Mouse (Mus musculus): ENCODE results near the gene Slc39a13. TPM values are rescaled to one million over a fixed set of nuclear protein-coding genes. Genes with fewer than 3 reads are reported as not detected.

Slc39a13 gene
- polyA plus RNA-seq, 1 experiment from 2014 or later: 19.7 TPM

DNA sequence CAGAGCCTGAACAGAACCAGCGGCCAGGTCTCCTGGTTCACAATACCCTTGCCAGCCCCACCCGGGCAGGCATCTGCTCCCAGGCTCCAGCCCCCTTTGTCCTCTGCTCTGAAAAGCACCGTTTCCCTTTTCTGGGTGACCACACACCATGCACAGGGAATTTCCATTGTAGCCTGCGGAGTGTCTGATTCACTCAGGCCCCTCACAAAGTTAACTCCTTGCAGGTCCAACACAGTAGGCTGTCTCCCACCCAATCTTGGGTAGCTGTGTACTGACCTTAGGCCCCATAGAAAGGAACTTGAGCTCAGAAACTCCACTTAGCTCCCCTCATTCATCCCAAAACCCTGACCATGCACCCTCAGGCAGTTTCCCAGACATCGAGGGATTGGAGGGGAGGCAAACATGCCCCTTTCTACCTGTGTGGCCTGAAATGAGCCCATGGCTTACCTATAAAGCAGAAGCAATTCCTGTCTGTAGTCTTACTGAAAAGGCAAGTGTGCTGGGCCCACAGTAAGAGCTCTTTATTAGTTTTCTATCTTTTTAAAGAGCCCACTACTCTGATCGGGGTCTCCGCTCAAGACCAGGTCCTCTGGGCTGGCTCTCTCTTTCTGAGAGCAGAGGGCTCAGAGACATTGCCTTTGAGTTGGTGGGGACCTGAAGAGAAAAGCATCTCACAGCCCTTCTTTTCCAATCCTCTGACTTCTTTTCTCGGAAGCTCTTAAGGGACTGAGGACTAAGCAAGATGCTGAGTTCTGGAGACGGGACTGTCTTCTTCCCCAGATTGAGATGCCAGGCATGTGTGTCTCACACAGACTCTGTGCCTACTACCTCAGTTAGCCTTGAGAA, 16.4 kb upstream of the Slc39a13 start:
- WGBS: 49% methylated on average over 9 of the region's 9 CpGs
- Histone ChIP-seq H3K4me3 (no peak overlapping the region), H3K4me1 (no peaks in the 10 kb centered on the region), H3K9ac (no peak overlapping the region), H3K4me2 (no peak overlapping the region), H3K36me3 (ENCODE audit: poor library complexity, severe bottlenecking) (no peaks in the 10 kb centered on the region), H3K9me3 (replicated peaks) (no peaks in the 10 kb centered on the region), H3K27me3 (0 out of 2 replicates have a peak, but pooled peaks cover 2% of the 10 kb centered on the region), H3K27ac (no peak overlapping the region)
- no peak for ATAC-seq

DNA sequence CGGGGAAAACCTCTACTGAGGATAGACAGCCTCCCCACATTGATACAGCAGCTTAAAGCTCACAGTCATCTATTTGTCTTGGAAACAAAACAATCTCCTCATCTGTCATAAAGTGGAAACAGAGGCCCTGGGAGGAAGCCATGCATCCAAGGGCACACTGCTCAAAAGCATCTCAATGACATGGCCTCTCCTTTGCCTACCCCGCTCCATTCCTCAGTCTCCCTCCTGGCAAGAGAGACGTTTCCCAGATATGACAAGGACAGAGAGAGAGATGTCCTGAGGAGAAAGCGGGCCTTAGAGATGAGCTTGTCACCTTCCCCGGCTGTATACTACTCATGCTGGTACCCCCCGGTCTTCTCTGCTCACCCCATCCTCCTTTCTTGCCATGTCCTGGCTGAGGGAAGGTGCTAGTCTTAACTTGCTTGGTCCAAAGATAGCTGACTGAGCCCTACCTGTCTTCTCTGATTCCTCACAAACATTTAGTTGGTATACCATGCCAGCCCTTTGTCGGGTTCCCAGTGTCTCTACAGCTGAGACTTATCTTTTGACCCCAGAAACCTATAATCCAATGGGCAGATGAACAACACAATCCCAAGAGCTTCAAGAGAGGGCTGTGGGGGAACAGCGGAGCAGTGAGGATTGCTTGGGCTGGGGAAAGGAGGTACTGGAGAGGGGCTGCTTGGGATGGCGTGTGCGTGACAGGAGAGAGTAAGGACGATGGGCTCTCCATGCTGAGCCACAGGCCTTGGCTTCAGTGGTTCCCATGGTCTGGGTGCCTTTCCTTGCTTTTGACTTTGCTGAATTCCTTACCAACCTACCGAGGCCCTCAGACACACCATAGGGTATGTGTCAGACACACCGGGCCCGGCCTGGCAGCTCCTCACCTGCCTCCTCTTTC, 15.5 kb upstream of the Slc39a13 start:
- Histone ChIP-seq H3K4me3 (no peak overlapping the region), H3K4me1 (no peaks in the 10 kb centered on the region), H3K9me3 (replicated peaks) (no peaks in the 10 kb centered on the region), H3K36me3 (ENCODE audit: poor library complexity, severe bottlenecking) (no peaks in the 10 kb centered on the region), H3K27ac (no peak overlapping the region), H3K4me2 (no peak overlapping the region), H3K27me3 (0 out of 2 replicates have a peak, but pooled peaks cover 5% of the 10 kb centered on the region), H3K9ac (no peak overlapping the region)
- ATAC-seq: no peak
- WGBS: 86% methylated on average over 14 of the region's 14 CpGs

DNA sequence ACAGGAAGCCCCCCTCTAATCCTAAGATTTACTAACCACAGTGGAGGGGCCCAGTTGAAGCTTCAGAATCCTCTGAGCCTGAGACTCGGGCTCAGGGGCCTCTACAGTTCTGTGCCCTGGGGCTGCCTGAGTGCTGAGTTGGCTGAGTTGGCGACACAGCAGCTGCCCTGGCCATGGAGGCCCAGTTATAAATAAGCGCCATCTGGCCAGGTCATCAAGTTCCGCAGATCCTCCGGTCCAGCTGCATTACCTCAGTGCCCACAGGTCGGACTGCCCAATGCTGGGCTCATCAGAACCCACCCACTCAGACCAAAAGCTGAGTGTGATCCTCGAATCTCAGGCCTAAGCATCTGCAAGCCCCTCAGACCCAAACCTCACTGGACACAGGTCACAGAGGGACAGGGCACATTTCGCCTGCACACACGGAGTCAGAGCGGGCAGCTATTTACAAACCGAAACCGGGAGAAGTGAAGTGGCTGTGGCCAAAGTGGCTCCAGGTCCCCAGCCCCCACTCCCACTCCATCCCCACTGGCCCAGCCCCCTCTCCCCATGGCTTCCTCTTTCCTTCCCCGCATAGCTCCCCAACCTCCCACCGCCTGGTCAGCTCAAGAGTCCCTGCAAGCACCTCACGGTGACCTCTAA, 14.1 kb upstream of the Slc39a13 start:
- H3K27ac ChIP-seq: no peak overlapping the region
- H3K27me3 ChIP-seq: 0 out of 2 replicates have a peak, but pooled peaks cover 5% of the 10 kb centered on the region
- ATAC-seq: no peak
- H3K4me3 ChIP-seq: no peak overlapping the region
- H3K9me3 ChIP-seq (replicated peaks): no peaks in the 10 kb centered on the region
- 80% methylated on average over 15 of the region's 15 CpGs for WGBS
- H3K4me1 ChIP-seq: no peaks in the 10 kb centered on the region
- H3K9ac ChIP-seq: no peak overlapping the region
- no peaks in the 10 kb centered on the region for H3K36me3 ChIP-seq (ENCODE audit: poor library complexity, severe bottlenecking)
- no peak overlapping the region for H3K4me2 ChIP-seq

DNA sequence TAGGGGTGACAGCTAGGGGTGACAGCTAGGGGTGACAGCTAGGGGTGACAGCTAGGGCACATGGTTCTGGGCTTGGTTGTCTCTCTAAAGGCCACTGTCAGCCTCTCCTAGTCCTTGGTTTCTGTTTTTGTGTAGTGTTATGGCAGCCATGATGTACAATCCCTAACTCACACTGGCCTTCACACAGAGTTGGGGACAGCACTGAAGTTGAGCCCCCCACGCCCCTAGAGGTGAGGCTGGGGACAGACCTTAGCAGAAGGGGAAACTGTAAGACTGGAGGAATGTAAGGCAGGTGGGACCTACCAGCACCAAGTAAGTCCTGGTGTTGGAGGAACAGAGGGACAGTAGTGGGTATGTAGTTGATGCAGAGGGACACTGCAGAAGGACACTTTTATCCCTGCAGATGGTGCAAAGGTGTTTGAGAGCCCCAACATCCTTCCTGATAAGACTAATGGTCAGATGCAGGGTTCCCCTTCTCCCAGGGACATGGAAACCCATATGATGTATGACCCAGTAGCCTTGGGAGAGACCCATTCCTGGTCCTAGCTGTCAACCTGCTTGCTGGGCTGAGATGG, 13.2 kb upstream of the Slc39a13 start:
- Histone ChIP-seq H3K27ac (no peak overlapping the region), H3K27me3 (0 out of 2 replicates have a peak, but pooled peaks cover 5% of the 10 kb centered on the region), H3K4me1 (peaks cover 7% of the 10 kb centered on the region), H3K4me2 (no peak overlapping the region), H3K9me3 (replicated peaks) (no peaks in the 10 kb centered on the region), H3K9ac (no peak overlapping the region), H3K36me3 (ENCODE audit: poor library complexity, severe bottlenecking) (no peaks in the 10 kb centered on the region), H3K4me3 (no peak overlapping the region)
- no peak for ATAC-seq
- WGBS: 54% methylated on average over 1 of the region's 1 CpGs

DNA sequence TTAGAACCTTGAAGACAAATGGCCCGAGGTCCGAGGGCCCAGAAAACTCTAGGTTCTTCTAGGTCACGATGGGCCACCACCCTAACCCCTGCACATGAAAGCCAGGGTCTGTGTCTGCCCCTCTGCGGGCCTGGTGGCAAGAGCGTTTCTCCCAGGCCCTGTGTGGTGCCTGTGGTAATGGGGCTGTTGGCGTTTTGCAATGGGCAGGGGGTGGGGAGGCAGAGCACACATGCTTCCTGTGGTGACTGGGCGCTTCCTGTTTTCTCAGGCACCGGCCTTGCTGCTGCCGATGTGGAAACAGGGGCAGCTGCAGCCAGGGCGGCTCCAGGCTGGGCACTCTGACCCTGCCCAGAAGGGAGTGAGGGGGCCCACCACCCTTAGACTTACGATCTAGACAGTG, 12.6 kb upstream of the Slc39a13 start:
- Histone ChIP-seq H3K36me3 (ENCODE audit: poor library complexity, severe bottlenecking) (no peaks in the 10 kb centered on the region), H3K9me3 (replicated peaks) (no peaks in the 10 kb centered on the region), H3K9ac (no peak overlapping the region), H3K27ac (no peak overlapping the region), H3K4me3 (no peak overlapping the region), H3K4me1 (peaks cover 13% of the 10 kb centered on the region), H3K27me3 (0 out of 2 replicates have a peak, but pooled peaks cover 5% of the 10 kb centered on the region), H3K4me2 (no peak overlapping the region)
- ATAC-seq: no peak
- 81% methylated on average over 11 of the region's 11 CpGs for WGBS

DNA sequence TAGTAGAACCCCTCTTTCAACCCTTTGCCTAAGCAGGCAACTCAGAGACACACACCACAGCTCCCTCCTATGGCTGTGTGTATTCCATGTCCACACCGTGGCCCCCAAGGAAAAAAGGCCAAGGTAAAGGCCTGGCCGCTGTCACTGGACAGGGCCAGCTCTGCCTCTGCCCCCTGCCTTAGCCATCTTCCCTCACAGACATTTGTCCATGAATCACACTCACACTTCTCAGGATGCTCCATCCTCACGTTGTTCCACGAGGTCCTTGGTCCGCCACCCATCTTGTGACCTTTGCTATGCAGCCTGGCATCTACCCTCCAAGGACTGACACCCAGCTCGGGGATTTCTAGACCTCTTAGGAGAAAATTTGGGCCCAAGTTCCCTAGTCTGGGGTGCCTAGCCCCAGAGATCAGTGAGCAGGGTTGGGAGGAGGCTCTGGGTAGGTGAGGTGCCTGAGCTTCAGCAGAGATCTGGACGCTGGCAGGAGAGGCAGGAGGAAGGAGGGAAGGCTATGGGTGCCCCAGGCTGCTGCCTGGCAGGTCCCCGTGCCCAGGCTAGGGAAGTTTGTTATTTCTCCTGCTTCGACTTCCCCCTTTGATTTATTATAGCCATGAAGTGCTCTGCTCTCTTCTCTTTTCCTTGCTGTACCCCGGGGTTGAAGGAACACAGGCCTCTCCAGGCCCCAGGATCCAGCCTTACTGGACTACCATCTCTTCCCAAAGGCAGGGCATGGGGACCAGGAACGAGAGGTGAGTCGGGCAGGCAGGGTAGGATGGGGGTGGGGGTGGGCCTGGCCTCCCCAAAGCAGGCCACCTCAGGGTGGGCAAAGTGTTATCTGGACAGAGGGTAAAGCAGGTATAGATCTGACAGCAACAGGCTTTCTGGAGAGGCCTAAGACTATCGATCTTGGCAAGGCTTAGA, 11.8 kb upstream of the Slc39a13 start, which contains the start of gene Spi1:
Gene Spi1, plus strand, starts transcription at position 616 of the 921 bp plus-strand sequence.
- H3K9ac ChIP-seq: no peak within 1 kb of the TSS
- ATAC-seq: no peak
- no peaks in the 10 kb centered on the region for H3K36me3 ChIP-seq (ENCODE audit: poor library complexity, severe bottlenecking)
- 0 out of 2 replicates have a peak, but pooled peaks cover 5% of the 10 kb centered on the region for H3K27me3 ChIP-seq
- peaks cover 14% of the 10 kb centered on the region for H3K4me1 ChIP-seq
- no peak within 1 kb of the TSS for H3K27ac ChIP-seq
- H3K9me3 ChIP-seq (replicated peaks): no peaks in the 10 kb centered on the region
- H3K4me2 ChIP-seq: no peak within 1 kb of the TSS
- no peak within 1 kb of the TSS for H3K4me3 ChIP-seq
- WGBS: 85% methylated on average over 12 of the region's 13 CpGs

DNA sequence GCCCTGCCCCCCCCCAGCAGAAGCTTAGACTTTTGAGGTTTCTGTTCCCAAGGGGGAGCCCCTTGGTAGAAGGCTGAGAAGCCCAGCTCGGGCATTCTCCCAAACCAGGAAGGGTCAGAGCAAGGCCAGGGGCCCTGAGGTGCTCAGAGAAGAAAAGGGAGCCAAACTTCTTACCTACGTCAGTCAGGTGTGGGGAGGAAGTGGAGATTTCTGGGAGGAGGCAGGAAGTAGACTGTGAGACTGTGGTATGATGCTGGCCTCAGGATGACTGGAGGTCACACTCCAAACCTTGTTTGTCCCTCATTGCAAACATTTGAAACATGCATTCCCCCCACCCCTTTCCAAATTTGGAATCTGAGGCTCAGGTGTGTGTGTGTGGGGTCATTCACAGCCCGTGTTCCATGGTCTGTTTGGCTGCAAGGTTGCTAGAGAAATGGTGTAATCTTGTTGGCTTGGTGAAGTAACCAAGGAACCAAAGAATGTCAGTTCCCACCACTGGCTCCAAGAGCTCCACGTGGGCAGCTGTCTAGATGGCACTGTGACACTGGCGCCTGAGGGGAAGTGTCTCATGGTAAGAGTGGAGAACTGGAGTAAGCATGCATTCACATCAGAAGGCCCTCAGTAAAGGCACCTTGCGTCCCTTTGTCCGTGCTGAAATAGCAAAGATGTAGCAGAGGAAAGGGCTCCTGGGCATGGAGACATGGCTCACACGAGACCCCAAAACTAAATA, 10.7 kb upstream of the Slc39a13 start:
- no peak overlapping the region for H3K9ac ChIP-seq
- 86% methylated on average over 8 of the region's 8 CpGs for WGBS
- ATAC-seq: no peak
- H3K36me3 ChIP-seq (ENCODE audit: poor library complexity, severe bottlenecking): no peaks in the 10 kb centered on the region
- 0 out of 2 replicates have a peak, but pooled peaks cover 5% of the 10 kb centered on the region for H3K27me3 ChIP-seq
- H3K4me3 ChIP-seq: no peak overlapping the region
- no peak overlapping the region for H3K4me2 ChIP-seq
- H3K9me3 ChIP-seq (replicated peaks): no peaks in the 10 kb centered on the region
- no peak overlapping the region for H3K27ac ChIP-seq
- peaks cover 14% of the 10 kb centered on the region for H3K4me1 ChIP-seq

DNA sequence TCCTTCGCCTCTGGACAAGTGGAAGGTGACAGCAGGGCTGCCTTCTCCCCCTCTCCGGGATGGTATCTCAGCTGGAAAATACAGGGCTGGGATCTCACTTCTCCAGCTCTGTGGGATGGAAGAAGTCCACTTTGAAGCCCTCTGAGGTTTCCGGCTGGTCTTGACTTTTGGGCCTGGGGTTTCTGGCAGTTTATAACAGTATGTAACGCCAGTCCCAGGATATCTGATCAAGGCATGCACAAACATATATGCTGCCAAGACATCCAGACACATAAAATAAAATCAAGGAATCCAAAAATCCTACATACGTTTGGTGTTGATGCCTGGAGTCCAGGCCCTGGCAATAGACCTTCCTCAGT, 8.8 kb upstream of the Slc39a13 start:
- Histone ChIP-seq H3K27me3 (0 out of 2 replicates have a peak, but pooled peaks cover 5% of the 10 kb centered on the region), H3K9ac (peak overlapping the region; percentile 73), H3K4me2 (peak overlapping the region; percentile 87), H3K4me3 (peak overlapping the region; percentile 49), H3K4me1 (peaks cover 14% of the 10 kb centered on the region), H3K36me3 (ENCODE audit: poor library complexity, severe bottlenecking) (no peaks in the 10 kb centered on the region), H3K27ac (no peak overlapping the region), H3K9me3 (replicated peaks) (no peaks in the 10 kb centered on the region)
- 36% methylated on average over 5 of the region's 5 CpGs for WGBS
- ATAC-seq: no peak

DNA sequence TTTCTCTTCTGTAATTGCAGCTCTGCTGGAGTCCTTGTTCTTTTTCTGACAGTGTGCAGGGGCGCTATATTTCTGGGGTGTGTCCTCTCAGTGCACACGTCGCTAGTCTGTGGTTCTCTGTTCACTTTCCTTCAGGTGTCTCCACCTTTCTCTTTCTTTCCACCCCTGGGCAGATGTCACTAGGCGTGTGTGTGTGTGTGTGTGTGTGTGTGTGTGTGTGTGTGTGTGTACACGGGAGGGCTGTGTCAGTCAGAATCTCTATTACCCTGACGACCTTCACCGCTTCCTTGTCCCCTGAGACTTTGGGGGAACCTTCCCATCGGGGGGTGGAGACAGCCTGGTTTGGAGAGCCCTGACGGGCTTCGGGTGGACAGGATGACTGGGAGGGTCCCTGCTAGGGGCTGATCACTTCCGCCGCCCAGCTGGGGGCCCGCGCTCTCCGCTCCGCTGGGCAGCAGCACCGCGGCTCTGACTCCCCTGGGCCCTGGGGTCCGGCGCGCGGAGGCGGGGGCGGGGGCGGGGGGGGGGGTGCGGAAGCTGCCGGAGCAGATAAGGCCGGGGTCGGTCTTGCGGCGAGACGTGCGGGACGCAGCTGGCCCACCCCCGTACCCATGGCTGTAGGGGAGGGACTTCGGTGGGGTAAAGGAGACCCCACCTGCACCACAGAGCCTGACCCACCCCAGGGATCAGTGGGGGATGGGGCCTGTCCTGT, 8.3 kb upstream of the Slc39a13 start:
- peak overlapping the region; percentile 87 for H3K4me2 ChIP-seq
- WGBS: 0% methylated on average over 27 of the region's 36 CpGs
- no peaks in the 10 kb centered on the region for H3K9me3 ChIP-seq (replicated peaks)
- H3K36me3 ChIP-seq (ENCODE audit: poor library complexity, severe bottlenecking): no peaks in the 10 kb centered on the region
- peaks cover 14% of the 10 kb centered on the region for H3K4me1 ChIP-seq
- no peak overlapping the region for H3K27ac ChIP-seq
- 0 out of 2 replicates have a peak, but pooled peaks cover 5% of the 10 kb centered on the region for H3K27me3 ChIP-seq
- H3K9ac ChIP-seq: peak overlapping the region; percentile 73
- peak; percentile 81 for ATAC-seq
- H3K4me3 ChIP-seq: peak overlapping the region; percentile 49

DNA sequence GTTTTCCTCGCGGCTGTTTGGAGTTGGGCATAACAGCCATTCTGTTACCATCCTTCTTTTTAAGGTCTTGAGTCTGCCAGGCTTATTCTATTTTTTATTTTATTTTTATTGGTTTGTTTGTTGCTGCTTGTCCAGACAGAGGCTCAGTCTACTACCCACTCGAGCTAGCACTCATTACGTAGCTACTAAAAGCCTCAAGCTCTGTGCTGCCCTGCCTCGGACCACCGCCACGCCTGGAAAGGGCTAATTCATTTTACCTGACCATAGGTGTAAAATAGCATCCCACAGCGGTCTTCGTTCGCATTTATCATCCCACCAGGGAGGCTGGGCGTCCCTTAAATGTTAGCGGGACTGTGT, 7.7 kb upstream of the Slc39a13 start:
- Histone ChIP-seq H3K9ac (peak overlapping the region; percentile 73), H3K4me2 (peak overlapping the region; percentile 87), H3K27me3 (0 out of 2 replicates have a peak, but pooled peaks cover 5% of the 10 kb centered on the region), H3K27ac (no peak overlapping the region), H3K4me3 (peak overlapping the region; percentile 49), H3K4me1 (peaks cover 14% of the 10 kb centered on the region), H3K9me3 (replicated peaks) (no peaks in the 10 kb centered on the region), H3K36me3 (ENCODE audit: poor library complexity, severe bottlenecking) (no peaks in the 10 kb centered on the region)
- ATAC-seq: no peak
- WGBS: 16% methylated on average over 12 of the region's 12 CpGs
